Mouse (Mus musculus): ENCODE measurements around the gene Olfr190. TPM values are rescaled to one million over a fixed set of nuclear protein-coding genes. Genes with fewer than 3 reads are reported as not detected.
"Not testable (repeated sequence)": the region's sequence is repeated elsewhere in the genome, so short reads cannot be mapped to it uniquely, and the experiment has no call there.

Olfr190 gene
- polyA plus RNA-seq (2016; fragmentation: Nextera tagmentation; extraction: Ambion mirVana): not detected in 2 replicates

DNA sequence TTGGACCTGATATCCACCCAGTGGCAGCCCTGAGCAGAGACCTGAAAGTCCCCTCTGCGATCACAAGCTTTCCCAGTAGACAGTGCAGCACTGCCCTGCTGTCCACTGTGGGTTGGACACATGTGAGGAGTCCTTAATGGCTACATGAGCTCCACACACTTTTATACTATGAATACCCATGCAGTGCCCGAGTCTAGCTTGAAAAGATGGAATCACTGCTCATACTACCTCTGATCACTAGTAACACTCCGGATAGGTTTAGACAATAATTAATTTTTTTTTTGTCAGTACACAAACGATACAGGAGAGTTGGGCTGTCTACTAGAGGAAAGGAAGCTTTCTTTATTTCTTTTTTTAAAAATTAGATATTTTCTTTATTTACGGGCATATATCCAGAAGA is at the start of gene Olfr190:
Gene Olfr190 (minus strand): TSS at position 101 of the 400 bp plus-strand sequence.
- H3K4me1 ChIP-seq (replicated peaks): no peaks in the 10 kb centered on the region
- no peak for DNase-seq (ENCODE audit: low spot score)
- H3K9me3 ChIP-seq: no peaks in the 10 kb centered on the region
- no peak within 1 kb of the TSS for H3K4me3 ChIP-seq
- H3K27ac ChIP-seq: no peak within 1 kb of the TSS
- 92% methylated on average over 5 of the region's 5 CpGs for WGBS
- no peaks in the 10 kb centered on the region for H3K36me3 ChIP-seq
- H3K27me3 ChIP-seq (ENCODE audit: insufficient read depth, poor library complexity, severe bottlenecking): no peaks in the 10 kb centered on the region

DNA sequence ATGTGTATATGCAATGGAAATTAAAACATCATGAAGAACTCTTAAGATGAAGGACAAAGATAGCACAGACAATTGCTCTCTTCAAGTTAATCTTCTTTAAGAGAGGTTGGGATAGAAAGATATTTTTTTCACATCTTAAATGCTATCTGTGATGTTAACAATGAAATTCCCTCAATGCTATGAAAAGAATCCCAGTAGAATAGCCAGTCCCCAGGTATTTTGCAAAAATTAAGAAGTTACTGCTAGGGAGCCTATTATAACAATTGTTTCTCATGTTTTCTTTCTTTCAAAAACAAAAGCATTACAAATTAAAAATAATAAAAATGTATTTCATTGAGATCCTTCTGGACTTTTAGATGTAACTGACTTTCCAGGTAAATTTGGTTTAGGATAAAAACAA is 43.2 kb upstream of the Olfr190 start, which contains the start of gene Olfr194:
Gene Olfr194 (minus strand): TSS at position 101 of the 400 bp plus-strand sequence.
- H3K4me3 ChIP-seq: no peak within 1 kb of the TSS
- no peak for DNase-seq (ENCODE audit: low spot score)
- no peaks in the 10 kb centered on the region for H3K9me3 ChIP-seq
- no peaks in the 10 kb centered on the region for H3K27me3 ChIP-seq (ENCODE audit: insufficient read depth, poor library complexity, severe bottlenecking)
- no peak within 1 kb of the TSS for H3K27ac ChIP-seq
- no peaks in the 10 kb centered on the region for H3K4me1 ChIP-seq (replicated peaks)
- H3K36me3 ChIP-seq: no peaks in the 10 kb centered on the region

DNA sequence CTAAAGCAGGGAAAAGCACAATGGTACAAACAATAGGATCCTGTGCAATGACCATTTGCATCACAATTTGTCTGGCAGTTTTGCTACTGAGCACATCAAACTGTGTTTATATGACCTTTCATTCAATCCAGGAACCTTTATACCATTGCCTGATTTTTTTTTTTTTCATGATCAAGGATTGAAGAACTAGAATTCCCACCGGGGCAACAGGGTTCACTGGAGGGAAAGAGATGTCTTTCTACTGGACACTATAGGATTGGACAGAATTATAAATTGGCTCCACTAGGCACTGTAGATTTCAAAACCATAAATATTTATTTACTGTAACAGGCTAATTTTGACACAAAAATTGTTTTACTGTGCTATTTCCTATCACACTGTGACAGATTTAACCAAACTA is 34.0 kb upstream of the Olfr190 start, which contains the start of gene Olfr193:
Gene Olfr193 (minus strand): TSS at position 101 of the 400 bp plus-strand sequence.
- Histone ChIP-seq H3K27me3 (ENCODE audit: insufficient read depth, poor library complexity, severe bottlenecking) (no peaks in the 10 kb centered on the region), H3K27ac (no peak within 1 kb of the TSS), H3K4me1 (replicated peaks) (no peaks in the 10 kb centered on the region), H3K9me3 (no peaks in the 10 kb centered on the region), H3K36me3 (no peaks in the 10 kb centered on the region), H3K4me3 (no peak within 1 kb of the TSS)
- 78% methylated on average over 1 of the region's 1 CpGs for WGBS
- DNase-seq (ENCODE audit: low spot score): no peak

DNA sequence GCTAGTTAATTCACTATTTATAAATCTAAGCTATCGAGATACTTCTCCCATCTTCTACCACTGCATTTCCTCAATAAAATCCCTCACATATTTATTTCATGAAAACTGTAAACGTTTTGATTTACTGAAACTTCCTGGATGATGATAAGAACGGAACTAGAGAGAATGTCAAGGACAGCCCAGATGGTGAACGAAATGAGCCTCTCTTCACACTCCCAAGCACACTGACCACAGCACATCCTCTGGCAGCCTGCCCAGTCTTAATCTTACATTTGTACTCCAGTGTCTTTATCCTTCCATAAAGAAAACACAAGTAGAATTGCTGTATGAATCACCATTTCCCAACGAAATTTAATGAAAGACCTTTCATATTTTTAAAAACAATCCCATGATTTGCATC is 30.7 kb upstream of the Olfr190 start:
- not testable (repeated sequence) for H3K36me3 ChIP-seq; H3K9me3 ChIP-seq; DNase-seq (ENCODE audit: low spot score); H3K27ac ChIP-seq; H3K27me3 ChIP-seq (ENCODE audit: insufficient read depth, poor library complexity, severe bottlenecking); H3K4me1 ChIP-seq (replicated peaks); H3K4me3 ChIP-seq
- 75% methylated on average over 5 of the region's 5 CpGs for WGBS

DNA sequence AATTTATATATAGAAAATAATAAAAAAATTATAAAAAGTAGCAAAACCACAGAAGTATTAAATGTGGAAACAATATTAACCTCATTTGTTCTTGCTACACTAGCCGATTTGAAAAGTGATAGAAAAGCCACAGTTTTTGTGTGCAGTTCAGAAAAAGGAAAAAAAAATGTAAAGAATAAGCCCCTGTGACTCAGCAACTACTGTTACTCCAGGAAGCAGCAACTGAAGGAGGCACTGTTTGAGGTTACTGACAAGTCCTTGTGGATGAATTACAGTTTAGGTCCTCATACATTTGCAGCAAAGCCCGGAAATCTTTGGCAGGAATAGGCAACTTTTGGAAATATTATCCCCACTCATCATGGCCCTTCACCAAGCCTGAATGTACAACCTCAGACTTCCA is 27.5 kb upstream of the Olfr190 start:
- WGBS: 92% methylated on average over 2 of the region's 2 CpGs
- Histone ChIP-seq H3K9me3 (no peaks in the 10 kb centered on the region), H3K27ac (no peak overlapping the region), H3K4me1 (replicated peaks) (no peaks in the 10 kb centered on the region), H3K4me3 (no peak overlapping the region), H3K36me3 (no peaks in the 10 kb centered on the region), H3K27me3 (ENCODE audit: insufficient read depth, poor library complexity, severe bottlenecking) (no peaks in the 10 kb centered on the region)
- no peak for DNase-seq (ENCODE audit: low spot score)

DNA sequence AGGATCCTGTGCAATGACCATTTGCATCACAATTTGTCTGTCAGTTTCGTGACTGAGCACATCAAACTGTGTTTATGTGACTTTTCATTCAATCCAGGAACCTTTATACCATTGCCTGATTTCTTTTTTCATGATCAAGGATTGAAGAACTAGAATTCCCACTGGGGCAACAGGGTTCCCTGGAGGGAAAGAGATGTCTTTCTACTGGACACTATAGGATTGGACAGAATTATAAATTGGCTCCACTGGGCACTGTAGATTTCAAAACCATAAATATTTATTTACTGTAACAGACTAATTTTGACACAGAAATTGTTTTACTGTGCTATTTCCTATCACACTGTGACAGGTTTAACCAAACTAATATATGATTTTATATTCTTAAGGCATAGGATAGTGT is 11.9 kb upstream of the Olfr190 start, which contains the start of gene Olfr191:
Gene Olfr191 (minus strand): TSS at position 101 of the 400 bp plus-strand sequence.
- 42% methylated on average over 1 of the region's 1 CpGs for WGBS
- H3K4me3 ChIP-seq; DNase-seq (ENCODE audit: low spot score); H3K4me1 ChIP-seq (replicated peaks); H3K27ac ChIP-seq; H3K36me3 ChIP-seq; H3K9me3 ChIP-seq; H3K27me3 ChIP-seq (ENCODE audit: insufficient read depth, poor library complexity, severe bottlenecking): not testable (repeated sequence)

DNA sequence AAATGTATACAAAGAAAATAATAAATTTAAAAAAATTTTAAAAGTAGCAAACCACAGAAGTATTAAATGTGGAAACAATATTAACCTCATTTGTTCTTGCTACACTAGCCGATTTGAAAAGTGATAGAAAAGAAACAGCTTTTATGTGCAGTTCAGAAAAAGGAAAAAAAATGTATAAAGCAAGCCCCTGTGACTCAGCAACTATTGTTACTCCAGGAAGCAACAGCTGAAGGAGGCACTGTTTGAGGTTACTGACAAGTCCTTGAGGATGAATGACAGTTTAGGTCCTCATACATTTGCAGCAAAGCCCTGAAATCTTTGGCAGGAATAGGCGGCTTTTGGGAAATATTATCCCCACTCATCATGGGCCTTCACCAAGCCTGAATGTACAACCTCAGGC is 3.3 kb upstream of the Olfr190 start:
- H3K36me3 ChIP-seq; H3K9me3 ChIP-seq; H3K4me1 ChIP-seq (replicated peaks); H3K27me3 ChIP-seq (ENCODE audit: insufficient read depth, poor library complexity, severe bottlenecking); H3K4me3 ChIP-seq; DNase-seq (ENCODE audit: low spot score); H3K27ac ChIP-seq: not testable (repeated sequence)
- 88% methylated on average over 2 of the region's 2 CpGs for WGBS

DNA sequence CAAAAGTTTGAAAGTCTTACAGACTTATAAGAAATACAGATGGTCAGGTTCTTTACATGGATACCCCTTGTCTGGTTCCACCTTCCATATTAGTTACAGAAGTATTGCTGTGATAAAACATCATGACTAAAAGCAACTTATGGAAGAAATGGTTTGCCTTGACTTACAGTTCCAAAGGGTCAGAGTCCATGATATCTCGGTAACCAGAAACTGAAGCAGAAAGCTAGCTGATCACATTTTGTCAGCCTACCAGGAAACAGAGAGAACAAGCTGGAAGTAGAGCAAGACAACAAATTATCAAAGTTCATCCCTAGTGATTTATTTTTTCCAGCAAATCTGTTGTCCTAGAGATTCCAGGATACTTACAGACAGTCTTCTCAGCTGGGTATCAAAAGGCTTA is 4.3 kb downstream of the Olfr190 start:
- 91% methylated on average over 1 of the region's 1 CpGs for WGBS
- no peaks in the 10 kb centered on the region for H3K9me3 ChIP-seq
- no peaks in the 10 kb centered on the region for H3K36me3 ChIP-seq
- DNase-seq (ENCODE audit: low spot score): no peak
- no peak overlapping the region for H3K27ac ChIP-seq
- no peaks in the 10 kb centered on the region for H3K27me3 ChIP-seq (ENCODE audit: insufficient read depth, poor library complexity, severe bottlenecking)
- H3K4me1 ChIP-seq (replicated peaks): no peaks in the 10 kb centered on the region
- H3K4me3 ChIP-seq: no peak overlapping the region

DNA sequence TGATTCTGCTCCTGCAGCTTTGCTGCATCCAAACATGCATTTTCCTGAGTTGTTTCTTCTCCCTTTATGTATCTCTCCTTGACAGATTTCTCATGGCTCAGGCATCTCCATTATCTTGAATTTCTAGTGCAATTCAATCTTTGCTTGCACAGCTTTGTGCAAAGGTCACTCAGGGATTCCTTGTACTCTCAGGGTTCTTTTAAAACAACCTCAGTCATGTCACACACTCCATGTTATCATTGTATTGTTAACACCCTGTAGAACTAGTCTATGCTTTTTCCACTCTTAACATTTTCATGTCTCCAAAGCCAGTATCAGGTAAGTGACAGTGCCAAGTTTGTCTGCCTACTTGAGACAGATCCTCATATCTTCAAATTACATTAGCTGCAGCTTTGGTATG is 6.0 kb downstream of the Olfr190 start:
- no peaks in the 10 kb centered on the region for H3K27me3 ChIP-seq (ENCODE audit: insufficient read depth, poor library complexity, severe bottlenecking)
- no peak overlapping the region for H3K4me3 ChIP-seq
- no peak for DNase-seq (ENCODE audit: low spot score)
- H3K36me3 ChIP-seq: no peaks in the 10 kb centered on the region
- H3K9me3 ChIP-seq: no peaks in the 10 kb centered on the region
- H3K4me1 ChIP-seq (replicated peaks): no peaks in the 10 kb centered on the region
- no peak overlapping the region for H3K27ac ChIP-seq

DNA sequence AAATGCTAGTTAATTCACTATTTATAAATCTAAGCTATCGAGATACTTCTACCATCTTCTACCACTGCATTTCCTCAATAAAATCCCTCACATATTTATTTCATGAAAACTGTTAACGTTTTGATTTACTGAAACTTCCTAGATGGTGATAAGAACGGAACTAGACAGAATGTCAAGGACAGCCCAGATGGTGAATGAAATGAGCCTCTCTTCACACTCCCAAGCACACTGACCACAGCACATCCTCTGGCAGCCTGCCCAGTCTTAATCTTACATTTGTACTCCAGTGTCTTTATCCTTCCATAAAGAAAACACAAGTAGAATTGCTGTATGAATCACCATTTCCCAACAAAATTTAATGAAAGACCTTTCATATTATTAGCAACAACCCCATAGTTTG is 15.4 kb downstream of the Olfr190 start:
- H3K4me3 ChIP-seq; DNase-seq (ENCODE audit: low spot score); H3K27me3 ChIP-seq (ENCODE audit: insufficient read depth, poor library complexity, severe bottlenecking); H3K36me3 ChIP-seq; H3K4me1 ChIP-seq (replicated peaks); H3K27ac ChIP-seq; H3K9me3 ChIP-seq: not testable (repeated sequence)
- 73% methylated on average over 3 of the region's 3 CpGs for WGBS

DNA sequence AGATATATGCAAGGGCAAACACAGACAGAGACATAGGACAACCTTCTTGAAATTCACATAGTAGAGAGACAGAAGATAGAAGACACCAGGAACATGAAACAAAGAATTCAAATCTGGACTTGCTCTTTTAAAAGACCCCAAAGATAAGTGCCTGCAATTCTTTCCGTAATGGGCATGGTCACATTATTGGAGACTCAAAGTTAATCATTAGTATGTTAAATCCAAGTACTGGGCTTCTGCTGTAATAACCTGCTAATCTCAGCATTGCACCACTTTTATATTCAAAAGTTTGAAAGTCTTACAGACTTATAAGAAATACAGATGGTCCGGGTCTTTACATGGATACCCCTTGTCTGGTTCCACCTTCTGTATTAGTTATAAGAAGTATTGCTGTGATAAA is 28.5 kb downstream of the Olfr190 start:
- not testable (repeated sequence) for H3K4me1 ChIP-seq (replicated peaks); H3K4me3 ChIP-seq; H3K9me3 ChIP-seq; H3K27me3 ChIP-seq (ENCODE audit: insufficient read depth, poor library complexity, severe bottlenecking); H3K27ac ChIP-seq; H3K36me3 ChIP-seq; DNase-seq (ENCODE audit: low spot score)
- WGBS: 92% methylated on average over 2 of the region's 2 CpGs

DNA sequence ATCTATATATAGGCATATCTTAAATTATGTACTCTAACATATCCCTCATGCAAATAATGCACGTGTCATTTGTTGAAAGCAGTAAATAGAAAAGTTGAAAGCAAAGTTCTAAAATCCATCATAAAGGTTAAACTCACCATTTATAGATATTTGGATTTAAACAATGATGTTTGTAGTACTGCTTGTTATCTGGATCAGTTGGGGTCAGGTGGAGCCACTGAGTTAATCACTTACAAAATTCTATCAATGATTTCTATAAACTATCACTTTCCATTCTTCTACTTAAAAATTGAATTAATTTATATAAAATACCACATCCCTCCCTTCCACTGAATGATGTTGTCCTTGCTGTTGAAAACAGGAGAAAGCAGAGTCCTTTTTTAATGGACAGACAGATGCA is 28.9 kb downstream of the Olfr190 start:
- 82% methylated on average over 1 of the region's 1 CpGs for WGBS
- H3K27ac ChIP-seq: no peak overlapping the region
- DNase-seq (ENCODE audit: low spot score): no peak
- no peaks in the 10 kb centered on the region for H3K9me3 ChIP-seq
- no peaks in the 10 kb centered on the region for H3K4me1 ChIP-seq (replicated peaks)
- H3K27me3 ChIP-seq (ENCODE audit: insufficient read depth, poor library complexity, severe bottlenecking): no peaks in the 10 kb centered on the region
- H3K4me3 ChIP-seq: no peak overlapping the region
- H3K36me3 ChIP-seq: no peaks in the 10 kb centered on the region

DNA sequence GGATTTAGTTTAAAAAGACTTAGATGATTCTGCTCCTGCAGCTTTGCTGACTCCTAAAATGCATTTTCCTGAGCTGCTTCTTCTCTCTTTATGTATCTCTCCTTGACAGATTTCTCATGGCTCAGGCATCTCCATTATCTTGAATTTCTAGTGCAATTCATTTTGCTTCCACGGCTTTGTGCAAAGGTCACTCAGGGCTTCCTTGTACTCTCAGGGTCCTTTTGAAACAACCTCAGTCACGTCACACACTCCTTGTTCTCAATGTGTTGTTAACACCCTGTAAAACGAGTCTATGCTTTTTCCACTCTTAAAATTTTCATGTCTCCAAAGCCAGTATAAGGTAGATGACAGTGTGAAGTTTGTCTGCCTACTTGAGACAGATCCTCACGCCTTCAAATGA is 30.2 kb downstream of the Olfr190 start:
- H3K9me3 ChIP-seq: no peaks in the 10 kb centered on the region
- no peaks in the 10 kb centered on the region for H3K36me3 ChIP-seq
- 70% methylated on average over 4 of the region's 4 CpGs for WGBS
- no peak overlapping the region for H3K4me3 ChIP-seq
- no peaks in the 10 kb centered on the region for H3K4me1 ChIP-seq (replicated peaks)
- no peak overlapping the region for H3K27ac ChIP-seq
- no peak for DNase-seq (ENCODE audit: low spot score)
- no peaks in the 10 kb centered on the region for H3K27me3 ChIP-seq (ENCODE audit: insufficient read depth, poor library complexity, severe bottlenecking)

DNA sequence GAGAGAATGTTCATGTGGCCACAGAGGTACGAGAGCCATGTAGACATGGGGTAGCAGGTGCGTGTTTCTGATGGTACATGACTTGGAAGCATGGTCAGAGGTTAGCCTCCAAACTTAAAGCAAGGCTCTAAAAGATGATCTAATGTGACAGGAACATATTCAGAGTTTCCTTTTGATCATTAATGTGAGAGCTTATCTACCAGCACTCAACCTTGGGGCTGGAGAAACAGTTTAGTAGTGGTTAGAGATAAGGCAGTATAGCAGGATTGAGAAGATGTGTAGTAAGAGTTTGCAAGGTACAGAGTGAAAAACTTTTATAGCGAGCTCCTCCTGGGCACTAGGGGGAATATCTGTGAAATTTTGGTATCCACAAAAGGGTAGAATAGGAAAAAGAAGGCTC is 32.0 kb downstream of the Olfr190 start:
- Histone ChIP-seq H3K9me3 (no peaks in the 10 kb centered on the region), H3K4me1 (replicated peaks) (no peaks in the 10 kb centered on the region), H3K36me3 (no peaks in the 10 kb centered on the region), H3K4me3 (no peak overlapping the region), H3K27ac (no peak overlapping the region), H3K27me3 (ENCODE audit: insufficient read depth, poor library complexity, severe bottlenecking) (no peaks in the 10 kb centered on the region)
- WGBS: 84% methylated on average over 3 of the region's 3 CpGs
- DNase-seq (ENCODE audit: low spot score): no peak

All from hindbrain, embryonic 10.5 days (tissue).